Mouse (Mus musculus): Measurements from ENCODE around the gene Prrx1.

Prrx1 gene

DNA sequence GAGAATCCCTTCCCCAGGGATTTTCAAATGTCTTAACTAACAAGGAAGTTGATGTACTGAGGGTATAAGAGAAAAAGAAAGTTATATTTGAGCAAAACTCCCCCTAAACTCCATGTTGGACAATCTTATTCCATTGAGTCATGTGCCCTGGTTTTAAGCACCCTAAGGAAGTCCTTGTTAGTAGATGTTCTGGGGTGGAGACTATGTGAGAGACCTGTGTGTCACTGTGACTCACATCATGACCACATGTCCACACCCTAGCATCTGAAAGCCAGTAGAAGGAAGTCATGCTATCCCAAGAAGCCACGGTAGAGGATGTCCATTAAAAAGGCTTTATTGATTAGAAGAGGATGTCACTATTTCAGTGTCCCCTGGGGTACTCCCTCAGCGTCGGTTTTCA lies 40.4 kb downstream of the Prrx1 start:
- DNase-seq (ENCODE audit: low read depth, low spot score): no peak

DNA sequence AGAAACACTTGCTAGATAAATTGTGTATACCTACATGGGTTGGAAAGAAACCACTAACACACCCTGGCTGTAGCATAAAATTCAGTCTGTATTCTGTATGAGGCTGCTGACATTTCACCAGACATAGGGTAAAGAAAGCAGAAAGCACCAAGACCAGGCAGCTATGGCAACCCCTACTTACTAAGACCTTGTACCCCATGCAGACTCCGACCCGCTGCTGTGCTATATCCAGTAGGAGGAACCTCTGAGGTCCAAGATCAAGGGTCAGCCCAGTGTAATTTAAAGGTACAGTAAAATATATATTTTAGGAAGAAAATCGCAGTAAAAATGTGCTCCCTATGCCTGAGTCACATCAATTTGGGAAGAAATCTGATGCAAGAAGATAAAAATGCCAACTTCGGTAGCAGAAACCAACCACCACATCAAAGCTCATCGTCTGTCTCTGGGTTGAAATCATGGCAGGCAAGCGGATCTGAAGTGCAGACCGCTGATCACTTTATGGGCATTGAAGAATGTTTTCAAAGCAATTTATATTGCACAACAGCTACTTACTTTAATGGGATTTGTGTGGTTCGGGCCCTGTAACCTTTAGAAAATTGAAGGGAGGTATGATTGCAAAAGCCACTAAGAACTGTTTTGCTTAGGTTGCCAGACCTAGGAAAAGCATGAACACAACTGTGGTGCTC lies 46.5 kb downstream of the Prrx1 start:
- no peak for DNase-seq (ENCODE audit: low read depth, low spot score)

DNA sequence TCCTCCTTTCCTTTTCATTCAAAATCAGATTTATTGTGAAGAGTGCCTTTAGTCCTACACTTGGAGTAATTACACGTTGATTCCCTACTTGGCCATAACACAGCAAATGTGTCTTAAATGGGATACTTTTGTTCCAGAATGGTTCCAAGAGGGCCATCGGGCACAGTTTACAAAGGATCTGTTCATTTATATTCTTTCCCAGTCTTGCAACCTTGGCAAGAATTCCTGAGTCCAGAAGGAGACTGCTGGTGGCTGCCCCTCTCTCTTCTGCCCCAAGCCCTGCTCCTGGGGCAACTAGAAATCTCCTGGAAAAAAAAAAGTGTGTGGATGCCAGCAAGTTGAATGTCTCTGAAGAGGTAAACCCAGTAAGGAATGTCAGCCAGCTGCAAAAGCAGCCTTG lies 56.2 kb downstream of the Prrx1 start:
- no peak for DNase-seq (ENCODE audit: low read depth, low spot score)

DNA sequence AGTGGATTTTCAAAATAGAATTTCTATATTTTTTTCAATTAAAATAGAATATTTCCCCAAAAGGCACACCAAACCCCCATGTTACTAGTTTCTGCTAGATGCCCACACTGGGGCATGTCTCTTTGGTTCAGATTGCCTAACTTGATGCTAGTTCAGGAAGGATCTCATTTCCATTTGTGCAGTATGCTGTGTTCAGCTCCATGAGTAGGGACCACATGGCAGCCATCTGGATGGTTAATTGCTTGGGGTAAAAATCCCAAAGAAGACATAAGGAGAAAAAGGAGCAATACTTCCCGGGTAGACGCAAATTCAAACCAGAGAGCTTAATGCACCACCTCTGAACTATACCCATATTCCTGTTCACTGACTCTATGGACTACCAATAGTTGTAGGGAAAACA lies 57.6 kb downstream of the Prrx1 start:
- DNase-seq (ENCODE audit: low read depth, low spot score): no peak

DNA sequence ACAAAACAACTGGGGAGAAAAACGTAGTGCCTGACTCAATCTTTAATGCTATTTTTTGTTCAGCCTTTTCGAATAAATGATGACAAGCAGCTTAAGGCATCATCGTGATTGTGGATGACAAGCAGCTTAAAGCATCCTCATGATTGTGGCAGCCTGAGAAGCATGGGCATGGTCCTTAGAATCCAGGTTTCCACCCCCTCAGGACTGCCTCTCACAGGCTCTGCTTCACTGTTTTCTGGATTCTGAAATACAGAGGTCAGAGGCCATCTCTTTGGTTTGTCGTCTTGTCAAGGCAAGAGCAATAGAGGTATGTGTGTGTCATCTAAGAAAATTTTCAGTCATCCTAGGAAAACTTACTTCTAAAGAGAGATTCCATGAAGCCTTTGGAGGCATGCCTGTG lies 60.7 kb downstream of the Prrx1 start:
- DNase-seq (ENCODE audit: low read depth, low spot score): no peak

DNA sequence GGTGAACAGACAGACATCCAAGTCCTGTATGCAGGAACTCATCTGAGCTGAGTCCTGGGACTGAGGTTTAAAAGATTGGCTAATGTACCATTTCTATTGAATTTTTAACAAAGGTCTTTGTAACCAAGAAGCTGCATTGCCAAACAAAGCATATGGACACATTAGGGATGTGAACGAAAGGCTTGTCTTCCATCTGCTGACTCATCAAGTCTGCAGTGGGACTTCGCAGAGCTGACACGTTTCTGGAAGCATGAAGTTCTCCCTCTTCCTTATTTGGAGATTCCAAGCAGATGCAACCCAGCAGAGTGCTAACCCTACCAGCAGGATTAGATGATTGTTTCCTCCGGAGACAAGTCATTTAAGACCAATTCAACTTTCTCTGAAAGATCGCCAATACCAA lies 61.2 kb downstream of the Prrx1 start:
- no peak for DNase-seq (ENCODE audit: low read depth, low spot score)

DNA sequence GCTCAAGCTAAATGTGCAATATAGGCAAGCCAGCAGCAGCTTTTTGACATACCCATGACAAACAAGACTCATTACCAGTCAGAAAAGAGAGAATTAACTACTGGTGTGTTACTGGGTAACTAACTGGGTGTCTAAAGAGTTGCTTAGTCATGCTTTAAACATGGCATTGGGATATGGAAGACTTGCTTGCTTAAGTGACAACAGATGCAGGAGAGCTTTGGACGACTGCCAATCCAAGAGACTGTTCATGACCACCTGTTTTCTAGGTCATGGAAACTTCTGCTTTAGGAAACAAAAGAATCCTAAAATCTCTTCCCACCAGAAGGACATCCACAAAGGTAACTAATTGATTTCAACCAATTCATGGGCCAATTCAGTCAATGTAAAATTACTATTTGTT lies 61.7 kb downstream of the Prrx1 start:
- no peak for DNase-seq (ENCODE audit: low read depth, low spot score)

DNA sequence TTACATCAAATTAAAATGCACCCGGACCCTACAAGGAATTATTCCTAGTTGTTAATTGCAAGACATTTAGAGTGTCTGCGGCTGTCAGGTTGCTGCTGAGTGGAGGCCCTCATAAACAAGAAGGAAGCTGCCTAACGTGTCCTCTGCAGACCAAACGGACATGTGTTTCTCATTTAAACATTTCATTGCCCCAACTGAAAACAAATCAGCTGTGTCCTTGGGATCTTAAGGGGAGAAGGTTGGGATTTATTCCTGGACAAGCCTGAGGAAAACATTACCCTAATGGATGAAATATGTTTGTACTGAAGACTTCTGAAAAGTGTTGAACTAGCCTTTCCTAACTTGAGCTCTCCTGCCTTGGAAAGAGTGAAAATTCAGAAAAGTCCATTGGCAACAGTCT lies 74.6 kb downstream of the Prrx1 start:
- DNase-seq (ENCODE audit: low read depth, low spot score): no peak

DNA sequence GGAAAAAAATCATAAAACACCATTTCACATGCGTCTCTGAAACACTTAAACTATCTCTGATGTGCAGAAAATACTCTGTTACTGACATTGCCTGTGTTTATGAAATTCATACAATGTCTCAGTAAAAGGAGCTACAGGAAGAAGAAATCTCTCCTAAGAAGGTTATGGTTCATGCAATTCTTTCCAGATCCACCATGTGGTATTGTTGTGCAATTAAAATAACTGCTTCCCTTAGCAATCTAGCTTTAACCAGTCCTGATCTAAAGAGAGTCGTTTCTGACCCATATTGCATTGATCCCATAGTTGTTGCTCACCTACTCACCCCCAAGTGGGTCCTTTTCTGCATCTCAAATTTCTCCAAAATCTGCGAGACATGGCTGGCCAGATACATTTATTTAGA lies 82.3 kb downstream of the Prrx1 start:
- no peak for DNase-seq (ENCODE audit: low read depth, low spot score)

DNA sequence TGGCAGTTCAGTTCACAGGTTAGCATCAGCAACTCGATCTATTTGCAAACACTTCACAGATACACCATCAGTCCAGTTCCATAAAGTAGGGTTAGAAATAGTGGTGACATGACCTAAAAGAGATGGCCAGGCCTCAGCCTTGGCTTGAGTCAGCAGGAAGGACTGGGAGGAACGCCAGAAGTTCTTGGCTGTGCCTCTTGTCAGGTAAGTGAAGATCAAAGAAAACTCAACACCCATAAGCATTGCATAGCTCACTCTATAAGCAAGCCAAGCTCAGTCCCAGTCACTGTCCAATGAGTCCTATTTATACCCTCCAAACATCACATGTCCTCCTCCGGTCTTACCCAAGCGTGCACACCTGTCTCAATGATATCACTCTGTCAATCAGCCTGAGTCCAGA lies 87.2 kb downstream of the Prrx1 start:
- no peak for DNase-seq (ENCODE audit: low read depth, low spot score)

DNA sequence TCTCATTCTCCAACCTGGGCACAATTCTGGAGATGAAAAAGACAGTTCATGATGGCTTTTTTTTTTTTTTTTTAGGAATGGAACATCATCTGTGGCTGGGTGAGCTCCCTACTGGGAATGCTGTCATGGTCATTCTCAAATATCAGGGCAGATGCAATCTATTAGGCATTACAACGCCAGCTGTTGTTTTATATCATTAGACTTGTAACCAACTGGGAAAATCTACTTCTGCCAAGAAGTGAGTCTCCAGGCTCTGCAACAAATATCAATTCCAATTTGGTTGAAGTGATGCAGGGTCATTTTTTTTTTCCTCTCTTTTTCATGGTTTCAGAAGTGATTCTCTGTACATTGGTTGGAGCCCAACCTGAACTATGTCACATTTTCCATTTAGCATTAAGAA lies 91.7 kb downstream of the Prrx1 start:
- no peak for DNase-seq (ENCODE audit: low read depth, low spot score)

DNA sequence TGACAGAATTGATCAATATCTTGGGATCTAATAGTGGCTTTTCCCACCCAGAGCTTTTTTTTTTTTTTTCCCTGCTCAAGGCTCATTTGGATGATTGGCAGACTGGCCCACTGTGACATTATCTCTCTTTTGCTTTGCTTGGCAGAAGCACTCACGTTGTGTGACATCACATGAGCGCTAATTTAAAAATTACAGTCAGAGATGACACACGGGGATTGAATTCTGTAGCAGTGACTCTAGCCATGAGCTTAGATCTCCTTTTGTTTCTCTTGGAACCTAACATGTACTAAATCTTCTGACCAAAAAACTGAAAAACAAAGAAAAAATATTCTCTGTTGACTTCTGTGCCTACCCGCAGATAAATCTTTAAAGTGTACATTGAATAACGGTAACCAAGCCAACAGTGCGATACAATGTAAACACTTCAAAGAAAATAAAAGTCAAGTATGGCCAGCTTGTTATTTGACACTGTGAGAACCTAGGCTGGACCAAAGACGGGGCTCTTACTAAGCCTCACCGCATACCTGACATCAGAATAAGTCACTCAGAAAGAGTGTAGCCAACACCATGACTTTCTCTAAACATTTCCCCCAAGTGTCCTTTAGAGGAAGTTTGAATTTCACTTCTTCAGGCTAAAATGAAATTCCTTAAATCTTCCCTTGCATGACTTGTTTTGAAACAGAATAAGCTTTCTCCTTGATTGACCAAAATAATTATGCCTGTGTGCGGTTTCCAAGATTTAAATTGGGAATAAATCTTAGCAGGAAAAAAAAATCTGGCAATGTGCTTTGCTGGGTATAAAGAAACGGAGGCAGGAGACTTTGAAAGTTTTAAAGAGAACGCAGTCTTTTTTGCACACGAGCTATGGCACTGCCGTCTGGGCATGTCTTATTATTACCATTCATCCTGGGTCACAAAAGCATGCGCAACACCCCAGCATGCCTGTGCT lies 104.3 kb downstream of the Prrx1 start:
- DNase-seq (ENCODE audit: low read depth, low spot score): no peak

DNA sequence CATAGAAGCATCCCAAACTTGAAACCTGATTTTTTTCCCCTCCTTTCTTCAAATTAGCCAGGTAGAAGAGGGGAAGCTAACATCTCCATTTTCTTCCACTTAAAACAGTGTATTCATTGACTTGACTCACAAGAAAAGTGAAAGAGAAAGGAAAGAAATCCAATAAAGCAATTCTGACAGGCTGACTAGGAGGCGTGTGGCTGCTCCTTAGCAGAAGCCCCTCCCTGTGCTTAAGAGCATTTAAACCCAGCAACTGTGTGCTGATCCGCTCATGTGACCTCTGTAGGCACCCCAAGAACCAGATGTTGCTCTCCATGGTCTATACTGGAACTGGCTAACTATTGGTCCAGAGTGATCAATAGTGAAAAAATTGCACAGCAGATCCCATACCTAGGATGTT lies 114.7 kb downstream of the Prrx1 start:
- no peak for DNase-seq (ENCODE audit: low read depth, low spot score)

DNA sequence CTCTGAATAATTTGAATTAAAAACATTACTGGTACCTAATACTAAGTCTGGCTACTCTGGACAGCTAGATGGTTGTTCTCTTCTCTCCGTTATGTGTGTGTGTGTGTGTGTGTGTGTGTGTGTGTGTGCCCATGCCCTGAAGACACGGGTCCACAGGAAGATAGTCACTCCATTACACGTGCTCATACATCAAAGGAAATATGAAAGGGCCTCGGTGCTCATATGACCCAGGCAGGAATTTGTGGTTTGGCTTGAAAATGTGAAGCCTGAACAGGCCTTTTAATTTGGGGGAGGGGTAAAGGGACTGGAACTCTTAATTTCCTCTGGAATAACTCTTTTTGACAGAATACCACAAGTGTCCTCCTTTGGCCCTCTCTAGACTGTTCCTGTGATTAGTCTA lies 115.5 kb downstream of the Prrx1 start:
- no peak for DNase-seq (ENCODE audit: low read depth, low spot score)

All from CD4-positive helper T cell, adult 2 months (primary cell).